Mouse (Mus musculus) layer of hippocampus, adult 18-20 months (tissue): ENCODE measurements at regions not wholly inside any gene's neighbourhood (a gene's known extent, or its start where the extent isn't known, plus 50 kb on each side); places are given as distances from the start of the nearest gene placed in this dataset.

Experiments used
- DNase-seq, 2 experiments: peaks; one replicate each; pipeline ENCODE4 v3.0.0; 2022; ENCODE audit warnings: low spot score in 2 of 2

DNA sequence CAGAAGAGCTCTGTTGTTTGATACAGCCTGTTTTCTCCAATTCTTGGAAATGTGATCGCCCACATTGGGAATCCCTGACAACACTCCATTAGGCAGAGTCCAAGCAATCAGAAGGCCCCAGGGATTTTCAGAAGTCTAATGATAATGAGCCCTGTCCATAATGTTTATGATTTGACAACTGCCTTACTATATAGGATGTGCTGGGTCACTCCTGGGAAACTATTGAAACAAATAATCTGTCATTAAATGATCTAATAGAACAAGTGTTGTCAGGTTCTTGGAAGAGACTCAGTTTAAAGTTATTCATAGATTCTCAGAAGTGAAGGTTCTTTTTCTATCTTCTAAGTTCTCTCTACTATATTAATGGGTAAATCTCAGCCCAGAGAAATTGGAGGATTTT is 395.9 kb downstream of the Tns1 start:
- DNase-seq = no peak

DNA sequence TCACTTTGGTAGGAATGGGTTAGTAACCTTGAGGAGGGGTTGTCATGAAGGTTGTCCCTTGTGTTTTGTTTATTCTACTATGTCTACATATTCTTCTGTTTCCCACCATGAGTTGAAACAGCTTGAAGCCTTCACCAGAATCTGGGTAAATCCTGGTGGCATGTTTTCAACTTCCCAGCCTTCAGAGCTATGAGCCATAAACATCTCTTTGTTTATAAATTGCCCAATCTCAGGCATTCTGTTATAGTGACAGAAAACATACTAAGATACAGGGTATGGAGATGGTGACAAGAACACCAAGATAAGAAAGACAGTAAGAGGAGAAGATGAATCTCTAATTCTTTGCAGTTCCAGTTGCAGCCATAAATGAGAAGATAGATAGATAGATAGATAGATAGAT is 396.5 kb downstream of the Tns1 start:
- no peak for DNase-seq

DNA sequence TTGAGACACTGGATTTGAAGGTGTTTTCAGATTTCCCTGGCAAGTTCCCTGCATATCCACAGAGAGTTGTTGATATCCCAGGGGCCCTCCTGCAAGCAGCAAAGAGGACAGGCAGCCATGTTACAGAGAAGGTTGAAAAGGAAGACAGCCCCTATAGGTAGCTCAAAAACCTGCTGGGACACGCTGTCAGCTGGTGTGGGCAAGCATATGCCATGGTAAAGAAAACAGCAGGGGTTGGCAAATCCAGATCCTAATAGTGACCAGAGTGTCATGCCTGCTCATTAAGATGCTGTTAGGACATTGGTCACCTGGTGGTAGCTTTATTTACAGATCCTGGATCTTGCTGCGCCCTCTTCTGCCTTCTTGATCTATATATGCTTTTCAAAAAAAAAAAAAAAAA is 397.6 kb downstream of the Tns1 start:
- DNase-seq = no peak

DNA sequence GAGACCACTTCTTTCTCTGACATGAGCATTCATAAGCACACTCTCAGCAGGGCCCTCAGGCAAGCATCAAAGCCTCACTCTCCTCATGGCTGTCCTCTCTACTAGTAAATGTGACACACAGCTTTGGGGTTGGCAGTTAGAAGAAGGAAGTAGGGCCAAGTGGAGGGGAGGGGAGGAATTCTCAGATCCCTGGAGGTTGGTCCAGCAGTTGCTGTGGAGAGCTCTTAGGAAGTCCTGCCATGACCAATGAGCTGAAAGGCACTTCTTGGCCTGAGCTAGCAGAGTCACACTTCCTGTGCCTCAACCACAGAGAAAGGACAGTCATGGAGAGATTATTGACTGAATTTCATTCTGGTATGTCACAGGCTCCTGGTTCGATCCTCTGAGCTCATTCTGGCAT is 398.8 kb downstream of the Tns1 start:
- no peak for DNase-seq

DNA sequence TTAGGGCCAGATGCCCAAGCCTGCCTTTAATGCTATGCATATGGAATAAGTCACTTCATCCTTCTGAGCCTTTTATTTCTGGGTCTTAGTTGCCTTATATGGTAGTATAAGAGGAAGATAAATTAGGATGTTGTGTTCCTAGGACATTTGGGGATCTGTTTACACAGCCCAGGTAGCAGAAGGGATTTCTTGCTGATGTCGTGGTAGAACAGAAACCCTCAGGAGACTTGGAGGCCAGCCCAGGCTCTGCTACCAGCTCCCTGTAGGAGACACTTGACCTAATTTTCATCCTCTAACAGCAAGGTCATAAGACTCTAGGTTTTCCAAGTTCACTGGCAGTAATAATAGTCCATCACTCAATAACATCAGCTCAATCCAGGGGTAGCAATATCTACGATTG is 399.7 kb downstream of the Tns1 start:
- no peak for DNase-seq

DNA sequence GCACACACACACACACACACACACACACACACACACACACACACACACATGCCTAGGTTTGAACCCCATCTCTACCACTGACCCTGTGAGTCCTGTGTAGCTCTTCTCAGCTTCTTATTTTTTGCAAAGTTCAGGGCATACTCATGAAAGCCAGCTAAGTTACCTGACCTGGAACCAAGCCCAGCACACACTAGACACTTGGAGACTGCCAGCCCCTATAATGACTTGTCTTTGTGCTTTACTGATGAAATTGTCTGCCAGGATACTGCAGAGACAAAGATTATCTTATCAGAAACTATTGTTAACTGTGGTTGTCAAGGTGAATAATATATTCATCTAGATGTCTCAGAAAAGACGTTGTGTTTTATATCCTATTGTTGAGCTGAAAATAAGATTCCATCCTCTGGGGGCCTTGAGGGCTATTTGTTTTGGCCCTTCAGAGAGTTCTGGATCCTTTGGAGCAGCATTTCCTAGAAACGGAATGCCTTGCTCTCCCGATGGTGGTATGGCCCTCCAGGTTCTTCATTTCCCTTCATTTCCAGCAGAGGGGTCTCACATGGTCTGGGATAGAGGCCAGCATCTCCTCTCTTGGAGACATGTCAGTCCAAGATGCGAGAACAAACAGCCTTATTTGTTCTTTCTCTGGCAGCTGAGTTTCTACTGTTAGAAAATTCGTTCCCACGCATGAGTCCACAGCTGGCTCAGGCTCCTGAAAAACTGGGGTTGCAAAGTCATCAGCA is 402.6 kb downstream of the Tns1 start:
- no peak for DNase-seq

DNA sequence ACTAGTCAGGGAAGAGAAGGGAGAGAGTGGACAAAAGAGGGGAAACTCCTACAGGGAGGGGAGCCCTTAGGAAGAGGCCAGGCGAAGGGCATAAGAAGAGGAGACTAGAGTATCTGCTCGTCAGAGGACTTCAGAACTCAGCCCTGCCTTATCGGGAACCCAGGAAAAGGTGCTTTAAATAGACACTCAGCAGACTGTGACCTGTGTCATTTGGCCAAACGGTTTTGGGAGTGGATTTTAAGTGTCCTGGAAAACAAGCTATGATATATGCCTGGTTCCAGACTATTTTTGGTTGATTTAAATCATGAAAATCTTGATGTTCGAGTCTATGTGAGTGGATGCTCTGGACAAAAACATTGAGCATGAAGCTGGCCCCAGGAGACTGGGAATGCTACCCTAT is 405.8 kb downstream of the Tns1 start:
- DNase-seq = no peak

DNA sequence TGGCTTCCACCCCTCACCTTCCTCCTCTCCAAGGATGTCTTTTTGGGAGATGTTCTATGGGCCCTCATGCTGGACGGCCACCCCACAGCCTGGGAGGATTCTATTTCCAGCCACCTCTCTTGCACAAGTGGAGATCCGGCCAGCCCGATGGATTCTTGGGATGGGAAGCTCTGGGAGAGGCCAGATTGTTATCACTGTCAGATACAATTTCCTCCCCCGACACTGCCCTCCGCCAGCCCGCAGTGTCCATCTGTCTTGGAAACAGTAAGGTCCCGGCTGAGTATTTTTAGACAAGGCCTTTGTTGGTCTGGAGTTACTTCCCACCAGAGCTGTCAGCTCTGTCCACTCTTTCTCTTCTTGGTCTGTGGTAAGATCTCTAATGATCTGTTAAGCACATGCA is 406.8 kb downstream of the Tns1 start:
- no peak for DNase-seq

DNA sequence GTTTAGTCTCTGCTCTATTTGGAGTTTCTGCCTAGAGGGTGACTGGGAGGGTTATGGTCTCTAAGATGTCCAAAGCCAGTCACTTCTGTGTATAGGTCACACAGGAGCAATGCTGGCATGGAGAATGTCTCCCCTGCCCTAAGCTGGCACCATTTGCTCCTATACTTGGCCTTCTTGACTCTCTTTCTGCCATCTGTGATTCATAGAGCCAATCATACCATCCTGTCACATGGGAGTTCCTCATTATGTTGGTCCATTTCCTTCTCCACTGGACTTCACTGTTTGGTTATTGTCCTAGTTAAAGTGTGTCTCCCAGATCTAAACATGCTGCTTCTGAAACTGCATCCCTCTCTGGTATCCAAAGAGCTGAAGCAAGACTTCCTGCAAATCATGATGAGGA is 407.3 kb downstream of the Tns1 start:
- DNase-seq = no peak

DNA sequence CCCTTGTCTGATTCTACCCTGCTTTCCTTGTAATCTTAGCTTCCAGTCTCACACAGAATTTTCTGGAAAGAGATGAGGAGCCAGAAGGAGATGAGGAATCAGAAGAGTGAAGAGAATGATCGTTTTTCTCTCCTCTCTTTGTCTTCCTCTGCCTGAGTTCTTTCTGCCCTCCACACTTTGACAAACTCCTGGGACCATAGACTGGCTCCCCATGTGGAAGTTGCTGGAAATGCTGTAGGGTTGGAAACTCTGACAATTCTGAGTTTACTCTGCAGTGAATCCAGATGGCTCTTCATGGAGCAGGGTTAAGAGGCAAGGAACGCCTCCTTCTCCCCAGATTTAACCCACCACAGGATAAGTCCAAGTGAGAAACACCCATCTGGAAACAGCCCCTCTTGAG is 408.7 kb downstream of the Tns1 start:
- DNase-seq = no peak

DNA sequence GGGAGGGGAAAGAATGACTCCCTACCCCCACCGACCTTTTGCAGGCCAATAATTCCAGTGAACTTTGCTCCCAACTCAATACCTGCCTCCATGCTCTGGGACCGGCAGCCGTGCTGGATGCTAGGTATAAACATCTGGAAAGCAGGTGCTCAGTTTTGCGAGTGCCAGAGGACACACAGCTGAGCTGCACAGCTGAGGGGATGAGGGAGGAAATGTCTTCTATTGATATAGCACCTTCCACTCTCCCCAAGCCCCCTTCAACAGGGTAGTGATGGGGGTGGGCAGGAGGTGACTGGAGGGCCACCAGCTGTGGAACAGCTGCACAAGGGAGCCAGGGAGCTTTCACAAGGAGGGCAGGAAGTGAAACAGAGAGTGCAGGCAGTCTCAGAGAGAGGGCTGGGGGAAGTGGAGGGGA is 421.8 kb downstream of the Tns1 start:
- DNase-seq = no peak

DNA sequence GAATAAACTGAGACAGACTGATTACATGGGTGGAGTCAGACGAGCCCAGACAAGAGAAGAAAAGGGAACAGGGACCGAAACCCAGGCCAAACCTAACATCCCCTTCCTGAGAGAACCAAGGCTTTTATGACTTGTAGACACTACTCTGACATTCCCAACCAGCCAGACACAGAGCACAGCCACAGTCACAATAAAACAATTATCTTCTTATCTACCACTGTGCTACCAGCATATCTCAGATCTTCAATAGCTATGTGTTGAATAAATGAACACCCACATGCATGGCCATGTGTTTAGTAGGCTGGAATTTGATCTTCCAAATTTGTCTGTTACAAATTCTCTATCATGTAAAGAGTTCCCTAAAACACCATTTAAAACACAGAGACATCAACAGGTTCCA is 430.7 kb downstream of the Tns1 start:
- peak in 1 of 2 experiments; percentile 32 for DNase-seq

DNA sequence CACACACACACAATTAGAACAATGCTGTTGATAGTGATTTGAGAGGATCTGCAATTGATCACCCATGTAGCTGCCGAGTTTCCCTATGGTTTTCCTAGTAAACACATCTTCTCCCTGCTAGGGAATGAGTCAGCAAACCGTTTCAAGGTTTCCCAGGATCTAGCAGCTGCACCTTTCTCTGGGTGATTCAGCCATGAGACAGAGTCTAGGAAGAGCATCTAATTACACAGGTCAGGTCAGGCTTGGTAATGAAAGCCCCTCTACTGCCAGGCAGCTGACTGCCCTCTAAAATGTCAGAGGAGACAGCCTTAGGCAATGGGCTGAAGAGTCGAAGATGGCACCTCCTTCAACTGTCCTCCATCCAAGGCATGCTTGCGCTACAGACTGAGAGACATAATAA is 438.5 kb downstream of the Tns1 start:
- no peak for DNase-seq

DNA sequence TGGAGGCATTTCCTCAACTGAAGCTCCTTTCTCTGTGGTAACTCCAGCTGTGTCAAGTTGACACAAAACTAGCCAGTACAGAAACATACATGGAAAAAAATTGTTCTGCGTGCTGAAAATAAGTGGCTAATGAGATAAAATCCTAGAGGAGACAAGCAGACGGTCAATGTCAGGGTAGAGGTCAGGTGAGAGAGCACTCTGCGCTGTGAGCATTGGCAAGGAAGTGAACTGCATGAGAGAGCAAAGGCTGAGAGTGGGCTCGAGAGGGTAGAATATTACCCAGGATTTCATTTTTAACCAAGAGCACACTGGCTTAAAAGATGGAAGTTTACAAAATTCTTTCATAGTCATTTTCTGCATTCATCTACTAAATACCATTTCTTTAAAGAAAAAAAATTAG is 439.2 kb downstream of the Tns1 start:
- DNase-seq = no peak

DNA sequence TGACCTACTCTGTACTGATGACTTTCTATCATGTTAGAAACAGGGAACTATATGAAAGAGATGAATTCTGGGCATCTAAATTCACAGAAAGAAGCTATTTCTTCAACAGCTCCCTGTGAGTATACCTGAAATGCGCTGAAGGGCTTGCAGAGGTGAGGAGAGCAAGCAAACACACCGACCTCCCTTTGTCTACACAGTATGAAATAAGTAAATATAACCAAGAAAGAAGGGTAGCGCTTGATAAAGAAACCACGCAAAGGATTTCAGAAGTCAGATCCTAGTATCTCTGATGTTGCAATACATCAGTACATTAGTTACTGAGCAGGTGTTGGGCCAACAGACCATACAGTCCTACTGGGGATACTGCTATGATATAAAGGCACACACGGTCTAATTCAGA is 440.1 kb downstream of the Tns1 start:
- no peak for DNase-seq

DNA sequence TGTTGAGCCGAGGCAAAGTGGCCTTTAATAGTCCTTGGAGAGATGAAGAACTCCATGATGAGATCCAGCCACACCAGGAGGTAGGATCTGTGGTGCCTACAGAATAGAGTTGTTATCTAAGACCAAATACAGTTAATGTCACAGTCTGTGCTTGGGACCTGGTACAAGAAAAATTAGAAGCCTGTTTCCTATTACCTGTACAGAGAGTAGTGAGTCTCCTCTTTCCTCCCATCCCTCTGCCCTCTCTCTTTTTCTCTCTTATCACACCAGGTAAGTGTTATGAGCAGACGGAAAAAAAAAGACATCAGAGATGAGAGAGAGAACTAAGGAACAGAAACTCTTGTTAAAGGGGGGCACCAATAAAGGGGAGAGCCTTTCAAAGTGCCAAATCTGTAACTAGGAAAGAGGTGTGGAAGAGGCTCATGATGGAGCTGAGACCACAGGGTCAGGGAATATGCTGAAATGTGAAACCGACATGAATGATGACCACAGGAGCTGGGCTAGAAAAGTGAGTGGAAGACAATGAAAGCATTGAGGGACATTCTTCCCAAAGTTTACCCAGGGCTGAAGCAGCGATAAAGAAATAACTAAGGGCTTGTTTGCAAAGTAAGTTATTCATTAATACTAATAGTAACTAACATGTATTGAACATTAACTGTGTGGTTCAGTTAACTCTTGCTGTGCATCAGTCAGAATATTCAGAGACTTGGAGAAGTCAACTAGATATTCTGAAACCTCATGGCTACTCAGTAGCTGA is 440.9 kb downstream of the Tns1 start:
- DNase-seq = no peak

DNA sequence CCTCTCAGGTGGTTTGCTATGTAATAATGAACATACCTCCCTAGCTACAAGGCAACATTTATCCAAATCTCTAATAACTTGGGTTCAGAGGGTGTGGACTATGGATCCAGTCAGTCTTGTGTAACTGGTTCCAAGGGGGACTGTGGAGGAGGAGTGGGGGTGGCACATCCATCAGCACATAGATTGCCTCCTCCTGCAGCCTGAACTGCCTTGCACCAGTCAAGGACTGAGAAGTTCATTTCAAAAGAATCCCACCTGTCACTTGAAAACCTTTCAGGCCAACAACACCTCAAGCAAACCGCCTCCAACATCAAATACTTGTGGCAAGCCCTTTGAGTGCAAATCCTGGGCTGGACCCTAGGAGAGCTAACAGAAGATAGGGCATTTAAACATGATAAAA is 442.6 kb downstream of the Tns1 start:
- no peak for DNase-seq

DNA sequence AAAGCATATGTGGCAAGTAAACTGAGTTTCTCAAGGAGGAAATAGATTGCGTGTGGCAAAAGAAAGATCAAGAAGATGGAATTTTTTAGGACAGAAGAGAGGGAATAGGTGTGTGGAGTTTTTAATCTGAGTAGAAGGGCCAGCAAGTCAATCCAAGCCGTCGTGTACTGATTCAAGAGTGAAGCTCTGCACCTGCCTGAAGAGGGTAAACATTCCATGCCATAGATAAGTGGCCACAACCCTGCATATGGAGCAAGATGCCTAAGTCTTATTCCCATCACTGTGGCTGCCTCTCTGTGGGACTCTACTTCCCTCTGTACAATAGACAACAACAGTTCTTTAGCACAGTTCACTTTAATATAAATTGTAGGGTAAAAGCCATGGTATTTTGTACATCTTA is 443.4 kb downstream of the Tns1 start:
- no peak for DNase-seq

DNA sequence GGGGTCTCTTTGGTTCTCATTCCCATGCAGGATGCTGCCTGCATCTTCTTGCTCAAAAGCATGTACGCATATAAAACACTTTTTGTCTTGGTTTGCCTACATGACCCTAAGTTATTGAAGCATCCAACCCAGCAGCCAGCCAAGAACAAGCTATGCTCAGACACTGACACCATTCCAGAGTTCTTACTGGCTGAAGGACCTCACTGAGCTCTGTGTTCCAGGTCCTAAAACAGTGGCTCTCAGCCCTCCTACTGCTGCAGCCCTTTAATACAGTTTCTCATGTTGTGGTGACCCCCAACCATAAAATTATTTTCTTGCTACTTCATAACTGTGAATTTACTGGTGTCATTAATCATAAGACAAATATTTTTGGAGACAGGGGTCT is 450.4 kb downstream of the Tns1 start:
- no peak for DNase-seq

DNA sequence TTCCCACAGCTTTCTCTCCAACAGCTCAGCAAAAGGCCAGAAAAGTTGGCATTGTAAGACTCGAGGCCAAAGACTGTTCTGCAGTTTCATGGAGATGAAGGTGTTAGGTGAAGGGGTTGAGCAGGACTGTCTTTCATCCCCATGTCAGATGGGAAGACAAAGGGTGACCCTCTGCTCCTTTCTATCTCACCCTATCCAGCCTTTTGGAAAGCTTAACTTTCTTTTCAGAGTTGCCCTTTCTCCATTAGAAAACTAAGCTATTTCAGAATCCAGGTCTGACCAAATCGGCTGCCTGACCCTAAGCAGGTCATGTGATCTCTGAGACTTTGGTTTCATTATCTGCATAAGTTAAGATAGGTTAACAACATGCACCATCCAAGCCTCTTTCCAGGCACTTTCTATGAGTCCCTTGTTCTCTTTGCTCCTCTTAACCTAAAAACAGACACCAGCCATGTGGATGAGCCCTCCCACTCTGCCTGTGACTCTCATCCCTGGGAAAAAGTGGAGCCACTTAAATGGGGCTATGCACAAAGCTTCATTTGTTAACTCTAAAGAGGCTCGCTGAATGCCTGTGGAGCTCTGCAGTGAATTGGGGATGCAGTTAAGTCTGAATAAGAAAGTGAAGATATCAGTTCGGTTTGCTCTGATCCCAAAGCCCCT is 450.9 kb downstream of the Tns1 start:
- no peak for DNase-seq

DNA sequence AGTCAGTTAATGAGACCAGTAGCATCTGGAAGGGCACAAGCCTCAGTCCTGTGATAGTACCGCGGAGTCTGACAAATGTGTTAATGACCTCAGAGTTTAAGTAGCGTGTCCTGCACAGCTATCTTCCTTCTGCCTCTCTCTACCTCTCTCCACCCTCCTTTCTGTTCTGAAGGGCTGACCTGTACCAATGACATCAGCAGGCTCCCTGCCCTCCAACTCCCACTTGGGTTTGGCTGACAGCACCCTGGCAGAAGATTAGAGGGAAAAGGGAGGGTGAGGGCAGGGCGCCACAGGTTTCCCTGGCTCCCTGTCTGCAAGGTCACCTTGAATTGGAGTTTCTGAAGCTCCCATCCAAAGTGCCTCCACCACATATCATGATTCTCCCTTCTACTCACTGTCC is 452.0 kb downstream of the Tns1 start:
- DNase-seq = no peak

DNA sequence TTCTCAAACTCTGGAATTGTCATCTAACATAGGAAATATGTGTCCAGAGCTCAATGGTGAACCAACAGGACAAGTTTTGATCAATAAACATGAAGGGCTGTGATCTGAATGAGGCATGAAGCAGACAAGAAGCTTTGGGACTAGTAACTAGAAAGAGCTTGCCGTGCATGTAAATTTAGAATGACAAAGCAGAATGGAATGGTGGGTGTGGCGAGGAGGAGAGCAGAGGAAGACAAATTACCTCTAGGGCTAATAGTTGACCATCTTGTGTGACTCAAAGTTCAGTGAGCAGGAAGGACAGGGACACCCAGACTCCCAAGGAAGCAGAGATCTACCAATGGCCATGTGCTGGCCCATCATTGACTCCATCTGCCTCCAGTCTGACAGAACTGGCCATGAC is 455.6 kb downstream of the Tns1 start:
- DNase-seq = no peak

DNA sequence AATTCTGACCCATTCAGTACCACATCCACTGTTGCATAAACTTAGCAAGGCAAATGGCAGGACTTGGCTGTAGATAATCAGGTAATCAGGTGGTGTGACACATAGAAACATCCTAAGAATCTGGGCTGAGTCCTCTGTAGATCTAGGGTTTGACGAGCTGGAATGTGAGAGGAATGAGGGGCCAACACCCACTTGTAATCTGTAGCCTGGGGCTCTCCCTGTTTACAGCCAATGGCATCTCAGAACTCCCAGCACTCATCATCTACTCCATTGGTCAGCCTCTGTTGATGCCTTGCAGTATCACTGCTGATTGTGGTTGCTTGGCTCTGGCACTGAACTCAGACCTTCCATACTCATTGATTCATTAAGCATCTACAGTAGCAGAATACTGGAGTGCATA is 460.7 kb downstream of the Tns1 start:
- DNase-seq = no peak
